Mouse (Mus musculus) forebrain, embryonic 15.5 days (tissue): ENCODE measurements around the gene Bricd5. TPM values are rescaled to one million over a fixed set of nuclear protein-coding genes. Genes with fewer than 3 reads are reported as not detected.

Experiments
- ATAC-seq: fragments of 200-750 bp; cut with Nextera tagmentation; replicated peaks from 2 replicates; pipeline ENCODE4 v1.8.0; 2017; ENCODE audit warnings: mild to moderate bottlenecking, moderate TSS enrichment, moderate library complexity
- H3K27ac ChIP-seq: fragments of 300-500 bp; sonication (generic); replicated peaks from 2 replicates; pipeline ENCODE4 v1.5.1; 2015; ENCODE audit warnings: mild to moderate bottlenecking, inconsistent platforms
- H3K27me3 ChIP-seq: fragments of 300-500 bp; sonication (generic); 2 replicates; pipeline ENCODE4 v1.6.1; 2015; ENCODE audit warnings: inconsistent platforms
- H3K36me3 ChIP-seq: fragments of 300-500 bp; sonication (generic); 2 replicates; pipeline ENCODE4 v1.6.1; 2015; ENCODE audit warnings: mild to moderate bottlenecking, inconsistent platforms
- H3K4me1 ChIP-seq: fragments of 300-500 bp; sonication (generic); 2 replicates; pipeline ENCODE4 v1.6.1; 2015; ENCODE audit warnings: inconsistent platforms
- H3K4me2 ChIP-seq: fragments of 300-500 bp; sonication (generic); replicated peaks from 2 replicates; pipeline ENCODE4 v1.6.1; 2015; ENCODE audit warnings: mild to moderate bottlenecking, inconsistent platforms
- H3K4me3 ChIP-seq: fragments of 300-500 bp; sonication (generic); 2 replicates; pipeline ENCODE4 v1.5.1; 2015; ENCODE audit warnings: mild to moderate bottlenecking, inconsistent platforms
- H3K9ac ChIP-seq: fragments of 300-500 bp; sonication (generic); replicated peaks from 2 replicates; pipeline ENCODE4 v1.6.1; 2015; ENCODE audit warnings: mild to moderate bottlenecking, inconsistent platforms
- H3K9me3 ChIP-seq: fragments of 300-500 bp; sonication (generic); 2 replicates; pipeline ENCODE4 v1.6.1; 2016; ENCODE audit warnings: inconsistent platforms
- WGBS: fragments of 180-500 bp; shearing (Covaris S2); methylation state at CpG from one replicate; pipeline ENCODE4 v1.1.7; 2015; ENCODE audit warnings: mixed read lengths; 5-methylcytosine and 5-hydroxymethylcytosine counted together
- polyA plus RNA-seq: library from polyadenylated mRNA; unstranded; fragments of >200 nt; fragmentation: Nextera tagmentation; extraction: Ambion mirVana; gene quantifications from 2 replicates; pipeline ENCODE4 v1.2.1, GENCODE M21; 2015

The Bricd5 gene
- polyA plus RNA-seq, 1 experiment from 2014 or later, result not detected

GRCm38 (mm10) chr17:24520450-24520849, 46.8 kb downstream of the Bricd5 start:
- WGBS, result 83% methylated on average over 4 of the region's 4 CpGs

DNA sequence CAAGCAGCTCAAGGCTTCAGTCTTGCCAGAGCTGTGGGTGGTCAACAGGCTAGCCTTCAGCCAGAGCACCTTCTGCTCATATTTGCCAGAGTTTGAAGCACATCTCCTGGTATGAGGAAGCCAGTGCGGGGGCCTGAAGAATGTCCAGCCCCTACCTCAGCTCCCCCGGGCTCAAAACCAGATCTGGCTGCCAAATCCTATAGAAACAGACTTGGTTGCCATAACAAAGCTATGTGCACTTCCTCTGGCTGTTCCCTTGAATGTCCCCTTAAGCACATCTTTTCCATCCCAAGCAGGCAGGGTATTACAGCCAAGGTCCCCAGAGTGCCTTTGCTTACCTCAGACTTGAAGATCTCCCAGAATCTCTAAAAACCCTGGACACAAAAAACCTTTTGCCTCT, 51.0 kb downstream of the Bricd5 start:
- H3K9ac ChIP-seq, result no peak overlapping the region
- no peak overlapping the region for H3K4me2 ChIP-seq
- H3K4me3 ChIP-seq, result no peak overlapping the region
- 0 out of 2 replicates have a peak, but pooled peaks cover 2% of the 10 kb centered on the region for H3K36me3 ChIP-seq
- H3K4me1 ChIP-seq, result peaks cover 35% of the 10 kb centered on the region
- H3K9me3 ChIP-seq, result no peaks in the 10 kb centered on the region
- no peak overlapping the region for H3K27ac ChIP-seq
- no peak for ATAC-seq
- no peaks in the 10 kb centered on the region for H3K27me3 ChIP-seq
- 89% methylated on average over 2 of the region's 2 CpGs for WGBS

More at GRCm38 (mm10) chr17:24520450-24520849, 46.8 kb downstream of the Bricd5 start:
- Histone ChIP-seq H3K4me3 (no peak overlapping the region), H3K4me1 (peaks cover 6% of the 10 kb centered on the region), H3K4me2 (no peak overlapping the region), H3K36me3 (peaks cover 30% of the 10 kb centered on the region), H3K27ac (no peak overlapping the region), H3K27me3 (no peaks in the 10 kb centered on the region), H3K9ac (no peak overlapping the region), H3K9me3 (no peaks in the 10 kb centered on the region)
- no peak for ATAC-seq

Other genes starting within 250 kb of the Bricd5 start
- gene Ccnf, start 222.4 kb upstream of the Bricd5 start, polyA plus RNA-seq, result 30.1 and 32.7 TPM in 2 replicates
- gene Abca17, start 122.8 kb upstream of the Bricd5 start, polyA plus RNA-seq, result 0.22 TPM in 1 of 2 replicates, not detected in the other
- 21.5 and 21.7 TPM in 2 replicates for gene Abca3, start 121.9 kb upstream of the Bricd5 start, polyA plus RNA-seq
- gene Rnps1, start 59.3 kb upstream of the Bricd5 start, polyA plus RNA-seq, result 360 and 364 TPM in 2 replicates
- gene Eci1, start 47.2 kb upstream of the Bricd5 start, polyA plus RNA-seq, result 40.7 and 42.8 TPM in 2 replicates
- 5.7 and 6.6 TPM in 2 replicates for gene Dnase1l2, start 30.8 kb upstream of the Bricd5 start, polyA plus RNA-seq
- gene E4f1, start 3.6 kb upstream of the Bricd5 start, polyA plus RNA-seq, result 44.0 and 44.9 TPM in 2 replicates
- 51.0 and 54.0 TPM in 2 replicates for gene Pgp, start 3.5 kb upstream of the Bricd5 start, polyA plus RNA-seq
- 35.2 and 36.4 TPM in 2 replicates for gene Mlst8, start 5.2 kb downstream of the Bricd5 start, polyA plus RNA-seq
- 25.6 and 26.4 TPM in 2 replicates for gene Caskin1, start 14.7 kb downstream of the Bricd5 start, polyA plus RNA-seq
- 107 and 112 TPM in 2 replicates for gene Traf7, start 54.1 kb downstream of the Bricd5 start, polyA plus RNA-seq
- gene Rab26, start 60.3 kb downstream of the Bricd5 start, polyA plus RNA-seq, result 5.7 and 6.6 TPM in 2 replicates
- gene Pkd1, start 76.0 kb downstream of the Bricd5 start, polyA plus RNA-seq, result 17.1 and 22.9 TPM in 2 replicates
- 68.7 and 75.6 TPM in 2 replicates for gene Tsc2, start 158.7 kb downstream of the Bricd5 start, polyA plus RNA-seq
- 12.5 and 12.7 TPM in 2 replicates for gene Nthl1, start 158.8 kb downstream of the Bricd5 start, polyA plus RNA-seq
- 26.7 and 27.6 TPM in 2 replicates for gene Slc9a3r2, start 176.4 kb downstream of the Bricd5 start, polyA plus RNA-seq
- not detected in 2 replicates for gene Npw, start 184.6 kb downstream of the Bricd5 start, polyA plus RNA-seq
- 19.1 and 20.9 TPM in 2 replicates for gene Zfp598, start 195.8 kb downstream of the Bricd5 start, polyA plus RNA-seq
- 134 and 145 TPM in 2 replicates for gene Syngr3, start 216.1 kb downstream of the Bricd5 start, polyA plus RNA-seq
- 38.7 TPM in 2 replicates for gene Gfer, start 222.3 kb downstream of the Bricd5 start, polyA plus RNA-seq
- 1.4 and 2.0 TPM in 2 replicates for gene Noxo1, start 222.3 kb downstream of the Bricd5 start, polyA plus RNA-seq
- 79.5 and 83.9 TPM in 2 replicates for gene Tbl3, start 233.8 kb downstream of the Bricd5 start, polyA plus RNA-seq
- gene Rnf151, start 244.2 kb downstream of the Bricd5 start, polyA plus RNA-seq, result not detected in 2 replicates
- 816 and 846 TPM in 2 replicates for gene Rps2, start 244.2 kb downstream of the Bricd5 start, polyA plus RNA-seq